Mouse (Mus musculus): ENCODE data around the gene Cand1. TPM values are rescaled to one million over a fixed set of nuclear protein-coding genes. Genes with fewer than 3 reads are reported as not detected.

The Cand1 gene
- polyA plus RNA-seq, 1 experiment, result 12.9 TPM

GRCm38 (mm10) chr10:119231526-119231925, 8.3 kb downstream of the Cand1 start:
- TF ChIP-seq CTCF (IDR thresholded peaks at IDR 0.05; ENCODE audit: extremely low read depth, insufficient read length, insufficient replicate concordance, low read depth, low read length) (no peak), POLR2A (IDR thresholded peaks at IDR 0.05; ENCODE audit: low read depth, low read length) (no peak)
- peaks cover 2% of the 10 kb centered on the region; the same call in 1 of the 2 replicates for H3K36me3 ChIP-seq (ENCODE audit: control insufficient read depth, insufficient read depth, low read length)
- H3K4me3 ChIP-seq (ENCODE audit: low read depth, low read length), result no peak overlapping the region
- no peak overlapping the region for H3K27ac ChIP-seq (ENCODE audit: insufficient read depth, low read depth, low read length)
- 36% methylated on average over 5 of the region's 5 CpGs for WGBS
- H3K4me1 ChIP-seq (ENCODE audit: control insufficient read depth, insufficient read depth, insufficient read length, low read length), result peaks cover 18% of the 10 kb centered on the region; the same call in 1 of the 2 replicates
- no peaks in the 10 kb centered on the region for H3K27me3 ChIP-seq (ENCODE audit: control insufficient read depth, insufficient read depth, low read length)

- 72% methylated on average over 4 of the region's 4 CpGs for WGBS
- H3K4me1 ChIP-seq (ENCODE audit: control insufficient read depth, insufficient read depth, insufficient read length, low read length), result peaks cover 18% of the 10 kb centered on the region; the same call in 1 of the 2 replicates
- no peaks in the 10 kb centered on the region for H3K27me3 ChIP-seq (ENCODE audit: control insufficient read depth, insufficient read depth, low read length)
- H3K27ac ChIP-seq (ENCODE audit: insufficient read depth, low read depth, low read length), result no peak overlapping the region
- H3K36me3 ChIP-seq (ENCODE audit: control insufficient read depth, insufficient read depth, low read length), result peaks cover 7% of the 10 kb centered on the region
- TF ChIP-seq POLR2A (IDR thresholded peaks at IDR 0.05; ENCODE audit: low read depth, low read length) (no peak), CTCF (IDR thresholded peaks at IDR 0.05; ENCODE audit: extremely low read depth, insufficient read length, insufficient replicate concordance, low read depth, low read length) (no peak)
- H3K4me3 ChIP-seq (ENCODE audit: low read depth, low read length), result no peak overlapping the region
These were observed 9.2 kb downstream of the Cand1 start for GRCm38 (mm10) chr10:119230703-119231102.

- TF ChIP-seq POLR2A (IDR thresholded peaks at IDR 0.05; ENCODE audit: low read depth, low read length) (no peak), CTCF (IDR thresholded peaks at IDR 0.05; ENCODE audit: extremely low read depth, insufficient read length, insufficient replicate concordance, low read depth, low read length) (no peak)
- Histone ChIP-seq H3K4me3 (ENCODE audit: low read depth, low read length) (no peak overlapping the region), H3K27ac (ENCODE audit: insufficient read depth, low read depth, low read length) (no peak overlapping the region), H3K4me1 (ENCODE audit: control insufficient read depth, insufficient read depth, insufficient read length, low read length) (peaks cover 18% of the 10 kb centered on the region; the same call in 1 of the 2 replicates), H3K27me3 (ENCODE audit: control insufficient read depth, insufficient read depth, low read length) (no peaks in the 10 kb centered on the region), H3K36me3 (ENCODE audit: control insufficient read depth, insufficient read depth, low read length) (peaks cover 9% of the 10 kb centered on the region)
- WGBS, result 14% methylated on average over 5 of the region's 5 CpGs
These were observed 9.7 kb downstream of the Cand1 start for GRCm38 (mm10) chr10:119230074-119230669.

- no peak overlapping the region for H3K4me3 ChIP-seq (ENCODE audit: low read depth, low read length)
- H3K27ac ChIP-seq (ENCODE audit: insufficient read depth, low read depth, low read length), result no peak overlapping the region
- no peaks in the 10 kb centered on the region for H3K27me3 ChIP-seq (ENCODE audit: control insufficient read depth, insufficient read depth, low read length)
- H3K36me3 ChIP-seq (ENCODE audit: control insufficient read depth, insufficient read depth, low read length), result peaks cover 22% of the 10 kb centered on the region
- TF ChIP-seq CTCF (IDR thresholded peaks at IDR 0.05; ENCODE audit: extremely low read depth, insufficient read length, insufficient replicate concordance, low read depth, low read length) (no peak), POLR2A (IDR thresholded peaks at IDR 0.05; ENCODE audit: low read depth, low read length) (no peak)
- peaks cover 6% of the 10 kb centered on the region; the same call in 1 of the 2 replicates for H3K4me1 ChIP-seq (ENCODE audit: control insufficient read depth, insufficient read depth, insufficient read length, low read length)
- WGBS, result 81% methylated on average over 4 of the region's 4 CpGs
These were observed 16.2 kb downstream of the Cand1 start for GRCm38 (mm10) chr10:119223686-119224085.

- Histone ChIP-seq H3K27ac (ENCODE audit: insufficient read depth, low read depth, low read length) (no peak overlapping the region), H3K4me3 (ENCODE audit: low read depth, low read length) (no peak overlapping the region), H3K36me3 (ENCODE audit: control insufficient read depth, insufficient read depth, low read length) (peaks cover 34% of the 10 kb centered on the region), H3K27me3 (ENCODE audit: control insufficient read depth, insufficient read depth, low read length) (no peaks in the 10 kb centered on the region), H3K4me1 (ENCODE audit: control insufficient read depth, insufficient read depth, insufficient read length, low read length) (peaks cover 3% of the 10 kb centered on the region; the same call in 1 of the 2 replicates)
- TF ChIP-seq POLR2A (IDR thresholded peaks at IDR 0.05; ENCODE audit: low read depth, low read length) (no peak), CTCF (IDR thresholded peaks at IDR 0.05; ENCODE audit: extremely low read depth, insufficient read length, insufficient replicate concordance, low read depth, low read length) (peak; percentile 27; the same call in 1 of the 2 replicates)
- 43% methylated on average over 5 of the region's 5 CpGs for WGBS
These were observed 18.2 kb downstream of the Cand1 start for GRCm38 (mm10) chr10:119221631-119222030.

- no peaks in the 10 kb centered on the region for H3K27me3 ChIP-seq (ENCODE audit: control insufficient read depth, insufficient read depth, low read length)
- H3K4me1 ChIP-seq (ENCODE audit: control insufficient read depth, insufficient read depth, insufficient read length, low read length), result peaks cover 3% of the 10 kb centered on the region; the same call in 1 of the 2 replicates
- WGBS, result 74% methylated on average over 11 of the region's 11 CpGs
- TF ChIP-seq POLR2A (IDR thresholded peaks at IDR 0.05; ENCODE audit: low read depth, low read length) (no peak), CTCF (IDR thresholded peaks at IDR 0.05; ENCODE audit: extremely low read depth, insufficient read length, insufficient replicate concordance, low read depth, low read length) (no peak)
- H3K4me3 ChIP-seq (ENCODE audit: low read depth, low read length), result no peak overlapping the region
- H3K36me3 ChIP-seq (ENCODE audit: control insufficient read depth, insufficient read depth, low read length), result peaks cover 35% of the 10 kb centered on the region
- H3K27ac ChIP-seq (ENCODE audit: insufficient read depth, low read depth, low read length), result no peak overlapping the region
These were observed 20.4 kb downstream of the Cand1 start for GRCm38 (mm10) chr10:119219415-119219814.

GRCm38 (mm10) chr10:119218274-119219080, 21.4 kb downstream of the Cand1 start:
- TF ChIP-seq CTCF (IDR thresholded peaks at IDR 0.05; ENCODE audit: extremely low read depth, insufficient read length, insufficient replicate concordance, low read depth, low read length) (no peak), POLR2A (IDR thresholded peaks at IDR 0.05; ENCODE audit: low read depth, low read length) (no peak)
- Histone ChIP-seq H3K4me3 (ENCODE audit: low read depth, low read length) (no peak overlapping the region), H3K27ac (ENCODE audit: insufficient read depth, low read depth, low read length) (no peak overlapping the region), H3K36me3 (ENCODE audit: control insufficient read depth, insufficient read depth, low read length) (peaks cover 41% of the 10 kb centered on the region), H3K27me3 (ENCODE audit: control insufficient read depth, insufficient read depth, low read length) (no peaks in the 10 kb centered on the region), H3K4me1 (ENCODE audit: control insufficient read depth, insufficient read depth, insufficient read length, low read length) (peaks cover 3% of the 10 kb centered on the region; the same call in 1 of the 2 replicates)
- WGBS, result 88% methylated on average over 15 of the region's 15 CpGs

All from small intestine, adult 2 months (tissue).